24 mouse cellular contexts compared by ENCODE assay signal in the genomic region with DNA sequence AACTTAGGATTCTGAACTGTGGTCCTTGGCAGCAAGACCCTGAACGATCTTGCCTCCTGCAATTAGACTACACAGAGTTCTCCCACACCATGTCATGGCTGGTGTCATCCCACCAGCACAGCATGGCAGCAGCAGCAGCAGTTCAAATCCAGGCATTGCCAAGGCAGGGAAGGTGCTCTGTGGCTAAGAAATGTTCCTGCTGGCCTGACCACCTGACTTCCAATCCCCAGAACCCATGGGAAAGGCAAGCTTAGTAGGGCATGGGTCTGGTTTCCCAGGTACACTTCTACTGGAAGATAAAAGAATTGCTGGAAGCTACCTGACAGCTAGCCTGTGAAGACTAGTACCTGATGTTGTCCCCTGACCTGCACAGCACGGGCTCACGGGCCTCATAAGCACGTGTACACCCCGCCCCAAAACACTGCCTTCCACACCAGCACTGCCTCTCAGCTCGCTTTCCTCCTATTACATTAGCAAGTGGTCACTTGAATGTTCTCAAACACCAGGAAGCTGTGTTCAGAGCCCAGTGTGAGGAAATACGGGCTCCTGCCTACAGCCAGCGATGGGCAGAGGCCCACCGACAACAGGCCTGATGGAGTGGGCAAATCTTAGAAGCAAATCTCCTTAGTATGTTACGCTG. TPM values are rescaled to one million over a fixed set of nuclear protein-coding genes. Genes with fewer than 3 reads are reported as not detected.
A peak's percentile ranks its signal among the peaks of the same experiment; 100 is the strongest.
DNase-seq lines count a peak whose midpoint lies in the region; ATAC-seq and TF ChIP-seq lines count a peak whose summit lies in the region.
"Had no signal": no experiment of that assay in that cellular context is flagged by ENCODE, and none has a peak within 500 bp of the region (broad histone marks: within the 10 kb centered on the region; RNA-seq: fewer than 3 reads in every experiment).

No protein-coding gene starts in this region.

- H3K27ac ChIP-seq in heart, embryonic 12.5 days (ENCODE audit: poor library complexity, severe bottlenecking): no peak overlapping the region
- no peak overlapping the region for H3K27ac ChIP-seq in intestine, embryonic 14.5 days (ENCODE audit: low read depth)
- no peak overlapping the region for H3K27ac ChIP-seq in intestine, embryonic 16.5 days (ENCODE audit: low read length)
- H3K27ac ChIP-seq in lung, postnatal 0 days (ENCODE audit: low read length): no peak overlapping the region
- H3K27ac ChIP-seq: embryonic facial prominence, embryonic 10.5 days; embryonic facial prominence, embryonic 12.5 days; forebrain, embryonic 13.5 days had no signal

- no peak overlapping the region for H3K9ac ChIP-seq in heart, embryonic 12.5 days
- H3K9ac ChIP-seq in intestine, embryonic 14.5 days (ENCODE audit: low read length): no peak overlapping the region
- no peak overlapping the region for H3K9ac ChIP-seq in intestine, embryonic 16.5 days (ENCODE audit: low read depth, low read length)
- H3K9ac ChIP-seq in lung, postnatal 0 days (replicated peaks; ENCODE audit: low read depth): no peak overlapping the region
- H3K9ac ChIP-seq: embryonic facial prominence, embryonic 12.5 days; forebrain, embryonic 13.5 days had no signal

- peaks cover 6% of the 10 kb centered on the region; the same call in 1 of the 2 replicates for H3K36me3 ChIP-seq in heart, embryonic 12.5 days
- H3K36me3 ChIP-seq in intestine, embryonic 14.5 days (ENCODE audit: control insufficient read depth, insufficient read depth, low read length): peaks cover 12% of the 10 kb centered on the region
- no peaks in the 10 kb centered on the region; the same call in 1 of the 2 replicates for H3K36me3 ChIP-seq in intestine, embryonic 16.5 days (ENCODE audit: control insufficient read depth, insufficient read depth, low read length)
- no peaks in the 10 kb centered on the region for H3K36me3 ChIP-seq in lung, postnatal 0 days (ENCODE audit: insufficient read depth, low read length)

- no peak for TF ChIP-seq CTCF in lung, postnatal 0 days (IDR thresholded peaks at IDR 0.05)

- WGBS in heart, embryonic 12.5 days: 80% methylated on average over 10 of the region's 10 CpGs
- 87% methylated on average over 10 of the region's 10 CpGs for WGBS in intestine, embryonic 14.5 days
- 86% methylated on average over 10 of the region's 10 CpGs for WGBS in intestine, embryonic 16.5 days
- WGBS in lung, postnatal 0 days: 66% methylated on average over 10 of the region's 10 CpGs

- peak; percentile 76 for DNase-seq in heart, adult 11 months
- peak; percentile 32 for DNase-seq in intestine, embryonic 14.5 days (ENCODE audit: low spot score)
- peak; percentile 84 for DNase-seq in lung, postnatal 0 days (ENCODE audit: low spot score)
- DNase-seq in lung, postnatal 14 days: no peak
- DNase-seq in lung, postnatal 36 days: peak; percentile 67
- DNase-seq: adrenal gland, adult 8-10 months; adrenal gland, postnatal 14 days; adrenal gland, postnatal 36 days; B cell, adult 2 months; cerebellum, adult 11-12 months; cerebellum, adult 2 months; cerebellum, adult 9-10 months; cerebellum, postnatal 10 days; cerebellum, postnatal 25 days had no signal

- H3K4me2 ChIP-seq in heart, embryonic 12.5 days: no peak overlapping the region
- H3K4me2 ChIP-seq in intestine, embryonic 14.5 days (ENCODE audit: low read length): no peak overlapping the region
- H3K4me2 ChIP-seq in intestine, embryonic 16.5 days (ENCODE audit: low read depth, low read length): no peak overlapping the region
- H3K4me2 ChIP-seq in lung, postnatal 0 days (replicated peaks; ENCODE audit: low read depth, low read length): no peak overlapping the region
- H3K4me2 ChIP-seq: embryonic facial prominence, embryonic 12.5 days; forebrain, embryonic 13.5 days had no signal

- TF ChIP-seq EP300 in lung, postnatal 0 days (IDR thresholded peaks at IDR 0.05): no peak

- no peaks in the 10 kb centered on the region for H3K9me3 ChIP-seq in heart, embryonic 12.5 days (replicated peaks)
- H3K9me3 ChIP-seq in intestine, embryonic 14.5 days (ENCODE audit: control insufficient read depth, low read length): no peaks in the 10 kb centered on the region
- H3K9me3 ChIP-seq in intestine, embryonic 16.5 days (ENCODE audit: control insufficient read depth, low read length): no peaks in the 10 kb centered on the region
- H3K9me3 ChIP-seq in lung, postnatal 0 days (ENCODE audit: low read length): no peaks in the 10 kb centered on the region
- H3K9me3 ChIP-seq: embryonic facial prominence, embryonic 10.5 days; embryonic facial prominence, embryonic 12.5 days; forebrain, embryonic 13.5 days; G1E had no signal

- peaks cover 40% of the 10 kb centered on the region for H3K4me1 ChIP-seq in heart, embryonic 12.5 days (replicated peaks)
- peaks cover 1% of the 10 kb centered on the region; the same call in 1 of the 2 replicates for H3K4me1 ChIP-seq in intestine, embryonic 14.5 days (replicated peaks; ENCODE audit: control insufficient read depth, insufficient read depth, low read length)
- H3K4me1 ChIP-seq in intestine, embryonic 16.5 days (ENCODE audit: control insufficient read depth, insufficient read depth, low read length): peaks cover 2% of the 10 kb centered on the region; the same call in 1 of the 2 replicates
- no peaks in the 10 kb centered on the region for H3K4me1 ChIP-seq in lung, postnatal 0 days (ENCODE audit: insufficient read depth, low read depth, low read length)

- no peaks in the 10 kb centered on the region for H3K27me3 ChIP-seq in heart, embryonic 12.5 days (replicated peaks)
- no peaks in the 10 kb centered on the region for H3K27me3 ChIP-seq in intestine, embryonic 14.5 days (replicated peaks; ENCODE audit: control insufficient read depth, insufficient read depth, low read length)
- H3K27me3 ChIP-seq in intestine, embryonic 16.5 days (replicated peaks; ENCODE audit: control insufficient read depth, insufficient read depth, low read length): 0 out of 2 replicates have a peak, but pooled peaks cover 2% of the 10 kb centered on the region
- no peaks in the 10 kb centered on the region for H3K27me3 ChIP-seq in lung, postnatal 0 days (replicated peaks; ENCODE audit: insufficient read depth, low read length)
- H3K27me3 ChIP-seq: CH12.LX, Patski had no signal

- ATAC-seq in heart, embryonic 12.5 days (ENCODE audit: insufficient number of reproducible peaks, low FRiP score): no peak
- ATAC-seq in intestine, embryonic 14.5 days (replicated peaks; ENCODE audit: low FRiP score, low TSS enrichment, low read depth): no peak
- ATAC-seq in intestine, embryonic 16.5 days: no peak
- peak; percentile 95 for ATAC-seq in lung, postnatal 0 days
- ATAC-seq: activated CD4-positive, CD25-positive, alpha-beta regulatory T cell, adult 4 months; CD4-positive, CD25-positive, alpha-beta regulatory T cell, adult 4 months; forebrain, embryonic 13.5 days; Patski had no signal

- H3K4me3 ChIP-seq in heart, embryonic 12.5 days: no peak overlapping the region
- H3K4me3 ChIP-seq in intestine, embryonic 14.5 days (ENCODE audit: low read depth, low read length): no peak overlapping the region
- H3K4me3 ChIP-seq in intestine, embryonic 16.5 days (ENCODE audit: low read length): no peak overlapping the region
- H3K4me3 ChIP-seq in lung, postnatal 0 days (ENCODE audit: low read depth, low read length): no peak overlapping the region
- H3K4me3 ChIP-seq: embryonic facial prominence, embryonic 10.5 days; embryonic facial prominence, embryonic 12.5 days; forebrain, embryonic 13.5 days had no signal

RNA-seq across cellular contexts. Expression of gene Nexn, which starts 5.0 kb away (rescaled TPM):
- 226 and 246 TPM in 2 replicates for polyA plus RNA-seq in heart, embryonic 12.5 days (2016; fragmentation: Nextera tagmentation; extraction: Ambion mirVana)
- 26.8 and 29.4 TPM in 2 replicates for polyA plus RNA-seq in intestine, embryonic 14.5 days (2014; fragmentation: Nextera tagmentation; extraction: Ambion mirVana)
- polyA plus RNA-seq in intestine, embryonic 16.5 days (2015; fragmentation: Nextera tagmentation; extraction: Ambion mirVana): 21.6 and 21.7 TPM in 2 replicates
- 39.9 and 47.1 TPM in 2 replicates for polyA plus RNA-seq in lung, postnatal 0 days (2015; fragmentation: Nextera tagmentation; extraction: Ambion mirVana)
- polyA plus RNA-seq: G1E had no signal
